Mouse (Mus musculus): ENCODE results near the gene Ddb1.

Gene Ddb1

GRCm38 (mm10) chr19:10591659-10592377 is 13.3 kb upstream of the Ddb1 start:
- DNase-seq = no peak

- no peak for DNase-seq
Measured at GRCm38 (mm10) chr19:10598188-10598587, 6.9 kb upstream of the Ddb1 start.

GRCm38 (mm10) chr19:10599648-10600047 is 5.5 kb upstream of the Ddb1 start:
- no peak for DNase-seq

GRCm38 (mm10) chr19:10602247-10602769 is 2.8 kb upstream of the Ddb1 start:
- no peak for DNase-seq

GRCm38 (mm10) chr19:10602787-10603186 is 2.3 kb upstream of the Ddb1 start:
- DNase-seq = peak; percentile 81

GRCm38 (mm10) chr19:10603660-10604523 is 1.2 kb upstream of the Ddb1 start:
- DNase-seq = no peak

GRCm38 (mm10) chr19:10604534-10604933 is 593 bp upstream of the Ddb1 start:
- DNase-seq = no peak

GRCm38 (mm10) chr19:10605901-10606622 is 935 bp downstream of the Ddb1 start:
- DNase-seq = no peak

GRCm38 (mm10) chr19:10608573-10609240 is 3.6 kb downstream of the Ddb1 start:
- no peak for DNase-seq

- no peak for DNase-seq
Measured at GRCm38 (mm10) chr19:10634106-10634871, 29.2 kb downstream of the Ddb1 start, which contains the start of gene Vwce. Gene Vwce, plus strand, starts transcription at chr19:10634213.

GRCm38 (mm10) chr19:10634872-10635318 is 29.8 kb downstream of the Ddb1 start:
- DNase-seq = peak; percentile 65

- DNase-seq = no peak
Measured at GRCm38 (mm10) chr19:10637840-10638239, 32.7 kb downstream of the Ddb1 start.

- DNase-seq = no peak
Measured at GRCm38 (mm10) chr19:10640080-10640479, 35.0 kb downstream of the Ddb1 start.

GRCm38 (mm10) chr19:10640589-10641378 is 35.7 kb downstream of the Ddb1 start:
- DNase-seq = no peak

GRCm38 (mm10) chr19:10645616-10646015 is 40.5 kb downstream of the Ddb1 start:
- no peak for DNase-seq

GRCm38 (mm10) chr19:10648156-10648555 is 43.0 kb downstream of the Ddb1 start:
- no peak for DNase-seq

- no peak for DNase-seq
Measured at GRCm38 (mm10) chr19:10656058-10656457, 50.9 kb downstream of the Ddb1 start.

- no peak for DNase-seq
Measured at GRCm38 (mm10) chr19:10657742-10658141, 52.6 kb downstream of the Ddb1 start.

- DNase-seq = no peak
Measured at GRCm38 (mm10) chr19:10658406-10658805, 53.3 kb downstream of the Ddb1 start.

GRCm38 (mm10) chr19:10661373-10661772 is 56.2 kb downstream of the Ddb1 start:
- DNase-seq = no peak

- DNase-seq = no peak
Measured at GRCm38 (mm10) chr19:10661919-10662318, 56.8 kb downstream of the Ddb1 start.
